Mouse (Mus musculus): ENCODE data around the gene Cyld.
A peak's percentile ranks its signal among the peaks of the same experiment; 100 is the strongest.
"Not testable (repeated sequence)": the region's sequence is repeated elsewhere in the genome, so short reads cannot be mapped to it uniquely, and the experiment has no call there.

The Cyld gene

GRCm38 (mm10) chr8:88696721-88697641, at the start of gene Cyld:
Gene Cyld, plus strand, starts transcription at chr8:88697028.
- peak; percentile 95 to 98 for DNase-seq (ENCODE audit: low spot score in 2 of 2)

- no peak for DNase-seq (ENCODE audit: low spot score in 2 of 2)
These were observed 48.5 kb upstream of the Cyld start for GRCm38 (mm10) chr8:88648322-88648721.

- DNase-seq (ENCODE audit: low spot score in 2 of 2), result no peak
These were observed 46.7 kb upstream of the Cyld start for GRCm38 (mm10) chr8:88650016-88650708.

- not testable (repeated sequence) for DNase-seq (ENCODE audit: low spot score in 2 of 2)
These were observed 45.7 kb upstream of the Cyld start for GRCm38 (mm10) chr8:88651122-88651521.

GRCm38 (mm10) chr8:88655334-88655733, 41.5 kb upstream of the Cyld start:
- DNase-seq (ENCODE audit: low spot score in 2 of 2), result no peak

- DNase-seq (ENCODE audit: low spot score in 2 of 2), result no peak
These were observed 37.0 kb upstream of the Cyld start for GRCm38 (mm10) chr8:88659873-88660272.

GRCm38 (mm10) chr8:88662401-88662821, 34.4 kb upstream of the Cyld start:
- no peak for DNase-seq (ENCODE audit: low spot score in 2 of 2)

- DNase-seq (ENCODE audit: low spot score in 2 of 2), result no peak
These were observed 32.7 kb upstream of the Cyld start for GRCm38 (mm10) chr8:88664121-88664520.

GRCm38 (mm10) chr8:88664947-88665346, 31.9 kb upstream of the Cyld start:
- DNase-seq (ENCODE audit: low spot score in 2 of 2), result peak in 1 of 2 experiments; percentile 46

GRCm38 (mm10) chr8:88666435-88666834, 30.4 kb upstream of the Cyld start:
- DNase-seq (ENCODE audit: low spot score in 2 of 2), result no peak

- no peak for DNase-seq (ENCODE audit: low spot score in 2 of 2)
These were observed 28.3 kb upstream of the Cyld start for GRCm38 (mm10) chr8:88668400-88669086.

- DNase-seq (ENCODE audit: low spot score in 2 of 2), result no peak
These were observed 26.0 kb upstream of the Cyld start for GRCm38 (mm10) chr8:88670782-88671181.

- no peak for DNase-seq (ENCODE audit: low spot score in 2 of 2)
These were observed 25.3 kb upstream of the Cyld start for GRCm38 (mm10) chr8:88671575-88671974.

GRCm38 (mm10) chr8:88673859-88674258, 23.0 kb upstream of the Cyld start:
- no peak for DNase-seq (ENCODE audit: low spot score in 2 of 2)

GRCm38 (mm10) chr8:88675372-88676165, 21.3 kb upstream of the Cyld start:
- no peak for DNase-seq (ENCODE audit: low spot score in 2 of 2)

GRCm38 (mm10) chr8:88677071-88677470, 19.8 kb upstream of the Cyld start:
- DNase-seq (ENCODE audit: low spot score in 2 of 2), result no peak

- DNase-seq (ENCODE audit: low spot score in 2 of 2), result no peak
These were observed 16.3 kb upstream of the Cyld start for GRCm38 (mm10) chr8:88680566-88680965.

- DNase-seq (ENCODE audit: low spot score in 2 of 2), result no peak
These were observed 15.8 kb upstream of the Cyld start for GRCm38 (mm10) chr8:88681046-88681445.

- peak in 1 of 2 experiments; percentile 34 for DNase-seq (ENCODE audit: low spot score in 2 of 2)
These were observed 13.1 kb upstream of the Cyld start for GRCm38 (mm10) chr8:88683656-88684289.

- no peak for DNase-seq (ENCODE audit: low spot score in 2 of 2)
These were observed 10.5 kb upstream of the Cyld start for GRCm38 (mm10) chr8:88686226-88686905.

All from cerebellum, postnatal 4 days (tissue).